21 mouse cellular contexts compared by ENCODE assay signal in genomic region chr1:84309966-84310460, GRCm38 (mm10). TPM values are rescaled to one million over a fixed set of nuclear protein-coding genes. Genes with fewer than 3 reads are reported as not detected.
DNase-seq lines count a peak whose midpoint lies in the region; TF ChIP-seq lines count a peak whose summit lies in the region.
"Had no signal": no experiment of that assay in that cellular context is flagged by ENCODE, and none has a peak within 500 bp of the region (broad histone marks: within the 10 kb centered on the region; RNA-seq: fewer than 3 reads in every experiment).

No protein-coding gene starts in this region.

- no peak overlapping the region for H3K27ac ChIP-seq in gastrocnemius, adult 2 months
- H3K27ac ChIP-seq: heart, embryonic 10.5 days; hindbrain, embryonic 14.5 days; kidney, embryonic 15.5 days; left cerebral cortex, adult 2 months; limb, embryonic 10.5 days; midbrain, embryonic 13.5 days; neural tube, embryonic 13.5 days had no signal

- DNase-seq in gastrocnemius, adult 2 months = peak; percentile 23
- DNase-seq in gastrocnemius, postnatal 25 days = no peak
- peak; percentile 63 for DNase-seq in urinary bladder, postnatal 14 days (ENCODE audit: low spot score)
- no peak for DNase-seq in urinary bladder, postnatal 25 days (ENCODE audit: low spot score)
- DNase-seq in lung, postnatal 10 days = peak; percentile 28
- DNase-seq in left cerebral cortex, adult 9 months (ENCODE audit: low spot score in 2 of 2) = no peak
- no peak for DNase-seq in frontal cortex, postnatal 14 days (ENCODE audit: low spot score in 2 of 2)
- DNase-seq: adrenal gland, postnatal 14 days; cerebellum, adult 11-12 months; cerebellum, postnatal 25 days; embryo, embryonic 11 days; kidney, postnatal 4 days; liver, postnatal 0 days; right cerebral cortex, postnatal 25 days had no signal

- no peak for TF ChIP-seq CTCF in gastrocnemius, adult 2 months (IDR thresholded peaks at IDR 0.05)

- H3K4me3 ChIP-seq in gastrocnemius, adult 2 months = no peak overlapping the region
- H3K4me3 ChIP-seq: heart, embryonic 10.5 days; kidney, embryonic 15.5 days; left cerebral cortex, adult 2 months; limb, embryonic 10.5 days; midbrain, embryonic 13.5 days; neural tube, embryonic 13.5 days had no signal

- intact Hi-C loops in gastrocnemius, adult 2 months (cut with DNase I) = no loop called here

RNA-seq across cellular contexts. Expression of gene Pid1, which starts 54.0 kb away (rescaled TPM):
- 1 to 10 TPM; 5.1 to 8.1 TPM for total RNA-seq in gastrocnemius, adult 2 months (2021)
- 1 to 10 TPM; 8.0 to 8.4 TPM for total RNA-seq in gastrocnemius, postnatal 25 days (2021)

Comparison
In these comparisons a context has a peak if more than half of its experiments do, and no peak if none do; other contexts are left out.
1. DNase-seq: peak in gastrocnemius, adult 2 months (single experiment), urinary bladder, postnatal 14 days (single experiment) and lung, postnatal 10 days (single experiment); none in gastrocnemius, postnatal 25 days (single experiment), urinary bladder, postnatal 25 days (single experiment), left cerebral cortex, adult 9 months (0 of 2) and frontal cortex, postnatal 14 days (0 of 2).